Mouse (Mus musculus): ENCODE results near the gene Tmtc1. TPM values are rescaled to one million over a fixed set of nuclear protein-coding genes. Genes with fewer than 3 reads are reported as not detected.

Gene Tmtc1
- polyA plus RNA-seq, 1 experiment from 2014 or later = 3.6 TPM

DNA sequence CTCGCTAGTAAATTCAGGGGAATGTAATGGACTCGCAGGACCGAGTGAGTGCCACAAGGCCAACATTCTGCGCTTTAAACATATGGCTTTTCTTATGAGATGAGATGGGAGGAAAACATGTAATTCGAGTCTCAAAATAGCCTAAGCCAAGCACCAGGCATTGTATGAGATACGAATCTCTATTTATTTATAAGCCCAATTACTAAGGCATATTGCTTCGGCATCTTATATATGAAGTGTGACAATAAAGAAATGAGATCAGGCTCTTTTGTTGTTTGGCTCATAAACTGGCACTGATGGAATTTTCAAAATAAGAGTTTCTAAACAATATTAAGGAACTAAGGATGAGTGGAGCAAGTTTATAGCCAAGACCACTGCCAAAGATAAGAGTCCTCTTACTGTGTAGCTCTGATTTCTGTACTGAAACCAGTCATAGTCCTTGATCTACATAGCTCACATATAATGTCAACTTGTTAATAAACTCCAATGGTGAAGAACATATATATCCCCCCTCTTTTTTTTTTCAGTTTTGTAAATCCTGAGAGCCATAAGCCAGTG is 84.8 kb downstream of the Tmtc1 start:
- no peak for ATAC-seq (ENCODE audit: low FRiP score, low read depth)
- WGBS = 83% methylated on average over 7 of the region's 7 CpGs
- no peak overlapping the region for H3K4me2 ChIP-seq

GRCm38 (mm10) chr6:148358580-148359246 is 85.5 kb downstream of the Tmtc1 start:
- WGBS = 63% methylated on average over 8 of the region's 12 CpGs
- H3K4me3 ChIP-seq = no peak overlapping the region
- H3K27ac ChIP-seq (replicated peaks) = no peak overlapping the region; the same call in 1 of the 2 replicates
- H3K36me3 ChIP-seq = peaks cover 12% of the 10 kb centered on the region
- H3K4me1 ChIP-seq (replicated peaks) = peaks cover 13% of the 10 kb centered on the region; the same call in 1 of the 2 replicates
- H3K9me3 ChIP-seq = no peaks in the 10 kb centered on the region
- H3K9ac ChIP-seq = no peak overlapping the region
- ATAC-seq (ENCODE audit: low FRiP score, low read depth) = no peak
- no peak overlapping the region for H3K4me2 ChIP-seq
- H3K27me3 ChIP-seq = no peaks in the 10 kb centered on the region

More for the DNA sequence above, 84.8 kb downstream of the Tmtc1 start:
- Histone ChIP-seq H3K27me3 (no peaks in the 10 kb centered on the region), H3K9me3 (no peaks in the 10 kb centered on the region), H3K36me3 (peaks cover 12% of the 10 kb centered on the region), H3K27ac (replicated peaks) (no peak overlapping the region), H3K4me3 (no peak overlapping the region), H3K4me1 (replicated peaks) (peaks cover 13% of the 10 kb centered on the region; the same call in 1 of the 2 replicates), H3K9ac (no peak overlapping the region)

DNA sequence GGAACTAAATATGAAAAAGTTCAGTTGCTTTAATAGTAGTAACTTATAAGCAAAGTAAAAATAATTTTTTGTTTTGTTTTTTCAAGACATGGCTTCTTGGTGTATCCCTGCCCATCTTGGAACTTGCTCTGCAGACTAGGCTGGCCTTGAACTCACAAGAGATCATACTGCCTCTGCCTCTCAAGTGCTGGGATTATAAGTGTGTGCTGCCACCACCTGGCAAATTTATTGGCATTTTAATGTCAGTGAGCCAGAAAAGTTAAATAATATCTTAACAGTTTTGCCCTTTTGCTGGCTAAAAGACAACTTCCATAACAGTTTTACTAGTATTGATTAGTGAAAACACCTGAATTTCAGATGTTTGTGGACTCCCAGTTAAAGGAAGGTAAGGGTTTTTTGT is 88.0 kb downstream of the Tmtc1 start:
- H3K36me3 ChIP-seq = peaks cover 12% of the 10 kb centered on the region
- no peak overlapping the region for H3K4me3 ChIP-seq
- no peak overlapping the region for H3K27ac ChIP-seq (replicated peaks)
- H3K4me1 ChIP-seq (replicated peaks) = peaks cover 9% of the 10 kb centered on the region; the same call in 1 of the 2 replicates
- ATAC-seq (ENCODE audit: low FRiP score, low read depth) = no peak
- no peaks in the 10 kb centered on the region for H3K27me3 ChIP-seq
- no peaks in the 10 kb centered on the region for H3K9me3 ChIP-seq
- no peak overlapping the region for H3K4me2 ChIP-seq
- no peak overlapping the region for H3K9ac ChIP-seq

DNA sequence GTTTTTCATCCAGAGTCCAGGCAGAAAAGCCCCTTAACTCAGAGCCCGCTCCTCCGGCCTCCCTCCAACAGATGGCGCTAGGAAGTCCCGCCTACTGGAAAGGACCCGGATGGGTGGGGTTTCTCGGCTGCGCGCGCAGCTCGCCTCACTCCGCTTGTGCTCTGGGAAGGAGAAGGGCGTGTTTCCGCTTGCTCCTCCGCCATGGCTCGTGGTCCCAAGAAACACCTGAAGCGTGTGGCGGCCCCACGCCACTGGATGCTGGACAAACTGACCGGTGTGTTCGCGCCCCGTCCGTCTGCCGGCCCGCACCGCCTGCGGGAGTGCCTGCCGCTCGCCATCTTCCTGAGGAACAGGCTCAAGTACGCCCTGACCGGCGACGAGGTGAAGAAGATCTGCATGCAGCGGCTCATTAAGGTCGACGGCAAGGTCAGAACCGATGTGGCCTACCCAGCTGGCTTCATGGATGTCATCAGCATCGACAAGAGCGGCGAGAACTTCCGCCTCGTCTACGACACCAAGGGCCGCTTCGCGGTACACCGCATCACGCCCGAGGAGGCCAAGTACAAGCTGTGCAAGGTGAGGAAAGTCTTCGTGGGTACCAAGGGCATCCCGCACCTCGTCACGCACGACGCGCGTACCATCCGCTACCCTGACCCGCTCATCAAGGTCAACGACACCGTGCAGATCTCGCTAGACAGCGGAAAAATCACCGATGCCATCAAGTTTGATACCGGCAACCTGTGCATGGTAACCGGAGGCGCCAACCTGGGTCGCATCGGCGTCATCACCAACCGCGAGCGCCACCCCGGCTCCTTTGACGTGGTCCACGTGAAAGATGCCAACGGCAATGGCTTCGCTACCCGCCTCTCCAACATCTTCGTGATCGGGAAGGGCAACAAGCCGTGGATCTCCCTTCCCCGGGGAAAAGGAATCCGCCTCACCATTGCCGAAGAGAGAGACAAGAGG is 89.4 kb downstream of the Tmtc1 start:
- no peaks in the 10 kb centered on the region for H3K9me3 ChIP-seq
- peak overlapping the region; percentile 67 for H3K4me2 ChIP-seq
- peak overlapping the region; percentile 68; the same call in 1 of the 2 replicates for H3K27ac ChIP-seq (replicated peaks)
- WGBS = 28% methylated on average over 85 of the region's 85 CpGs
- peak overlapping the region; percentile 58 for H3K4me3 ChIP-seq
- peak; percentile 86 for ATAC-seq (ENCODE audit: low FRiP score, low read depth)
- H3K9ac ChIP-seq = peak overlapping the region; percentile 56
- no peaks in the 10 kb centered on the region for H3K27me3 ChIP-seq
- peaks cover 9% of the 10 kb centered on the region; the same call in 1 of the 2 replicates for H3K4me1 ChIP-seq (replicated peaks)
- H3K36me3 ChIP-seq = peaks cover 12% of the 10 kb centered on the region

- Histone ChIP-seq H3K4me3 (peak overlapping the region; percentile 58), H3K27me3 (no peaks in the 10 kb centered on the region), H3K4me2 (peak overlapping the region; percentile 67), H3K27ac (replicated peaks) (no peak overlapping the region), H3K9me3 (no peaks in the 10 kb centered on the region), H3K4me1 (replicated peaks) (peaks cover 9% of the 10 kb centered on the region; the same call in 1 of the 2 replicates), H3K9ac (peak overlapping the region; percentile 56; the same call in 1 of the 2 replicates), H3K36me3 (peaks cover 12% of the 10 kb centered on the region)
- ATAC-seq (ENCODE audit: low FRiP score, low read depth) = no peak; the same call in 1 of the 2 replicates
- WGBS = 77% methylated on average over 16 of the region's 16 CpGs
These were observed 90.1 kb downstream of the Tmtc1 start for GRCm38 (mm10) chr6:148354151-148354508.

DNA sequence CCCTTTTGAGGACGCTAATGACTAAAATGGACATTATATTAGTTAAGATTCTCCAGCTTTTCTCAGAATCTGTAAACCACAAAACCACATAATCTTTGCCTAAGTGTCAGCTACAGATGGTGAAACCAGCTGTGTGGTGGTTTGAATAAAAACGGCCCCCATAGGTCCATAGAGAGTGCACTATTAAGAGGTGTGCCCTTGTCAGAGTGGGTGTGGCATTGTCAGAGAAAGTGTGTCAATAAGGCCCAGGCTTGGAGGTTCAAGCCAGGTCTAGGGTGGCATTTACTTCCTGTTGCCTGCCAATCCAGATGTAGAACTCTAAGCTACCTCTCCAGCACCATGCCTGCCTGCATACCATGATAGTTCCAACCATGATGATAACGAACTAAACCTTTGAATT is 99.2 kb downstream of the Tmtc1 start:
- no peaks in the 10 kb centered on the region for H3K4me1 ChIP-seq (replicated peaks)
- no peak for ATAC-seq (ENCODE audit: low FRiP score, low read depth)
- no peaks in the 10 kb centered on the region for H3K36me3 ChIP-seq
- no peak overlapping the region for H3K4me3 ChIP-seq
- no peak overlapping the region for H3K9ac ChIP-seq
- no peak overlapping the region for H3K4me2 ChIP-seq
- 85% methylated on average over 3 of the region's 3 CpGs for WGBS
- H3K27me3 ChIP-seq = no peaks in the 10 kb centered on the region
- H3K27ac ChIP-seq (replicated peaks) = no peak overlapping the region
- H3K9me3 ChIP-seq = no peaks in the 10 kb centered on the region

GRCm38 (mm10) chr6:148342191-148342590 is 102.0 kb downstream of the Tmtc1 start:
- ATAC-seq (ENCODE audit: low FRiP score, low read depth) = no peak
- no peaks in the 10 kb centered on the region for H3K27me3 ChIP-seq

DNA sequence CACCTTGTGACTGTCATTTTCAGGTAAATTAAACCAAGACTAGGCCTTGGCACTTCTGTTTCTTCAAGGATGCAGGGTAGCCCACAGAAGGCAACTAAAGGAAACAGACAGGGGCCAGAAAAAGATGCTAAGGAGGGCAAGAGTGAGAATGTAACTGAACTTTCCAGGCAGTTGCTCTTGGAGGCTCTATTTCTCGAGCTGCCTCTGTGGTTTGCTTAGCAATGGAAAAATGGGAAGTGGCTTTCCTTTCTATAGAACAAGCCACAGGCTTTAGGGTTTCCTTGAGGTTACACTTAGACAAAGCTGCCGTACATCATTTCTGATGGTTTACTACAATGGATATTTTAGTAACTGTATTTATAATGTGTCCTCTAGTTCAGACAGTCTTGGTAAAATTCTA is 102.4 kb downstream of the Tmtc1 start:
- H3K27me3 ChIP-seq = no peaks in the 10 kb centered on the region
- no peaks in the 10 kb centered on the region for H3K36me3 ChIP-seq
- no peaks in the 10 kb centered on the region for H3K9me3 ChIP-seq
- WGBS = 79% methylated on average over 2 of the region's 2 CpGs
- ATAC-seq (ENCODE audit: low FRiP score, low read depth) = no peak
- no peak overlapping the region for H3K9ac ChIP-seq
- no peaks in the 10 kb centered on the region for H3K4me1 ChIP-seq (replicated peaks)
- no peak overlapping the region for H3K27ac ChIP-seq (replicated peaks)
- H3K4me2 ChIP-seq = no peak overlapping the region
- H3K4me3 ChIP-seq = no peak overlapping the region

More at GRCm38 (mm10) chr6:148342191-148342590, 102.0 kb downstream of the Tmtc1 start:
- Histone ChIP-seq H3K4me1 (replicated peaks) (no peaks in the 10 kb centered on the region), H3K4me2 (no peak overlapping the region), H3K9ac (no peak overlapping the region), H3K27ac (replicated peaks) (no peak overlapping the region), H3K9me3 (no peaks in the 10 kb centered on the region), H3K4me3 (no peak overlapping the region), H3K36me3 (no peaks in the 10 kb centered on the region)
- WGBS = 94% methylated on average over 2 of the region's 2 CpGs

- ATAC-seq (ENCODE audit: low FRiP score, low read depth) = no peak
- H3K27ac ChIP-seq (replicated peaks) = no peak overlapping the region
- no peaks in the 10 kb centered on the region for H3K9me3 ChIP-seq
- 45% methylated on average over 3 of the region's 3 CpGs for WGBS
- no peak overlapping the region for H3K4me3 ChIP-seq
- H3K27me3 ChIP-seq = no peaks in the 10 kb centered on the region
- no peaks in the 10 kb centered on the region for H3K4me1 ChIP-seq (replicated peaks)
- H3K36me3 ChIP-seq = no peaks in the 10 kb centered on the region
- H3K9ac ChIP-seq = no peak overlapping the region
- no peak overlapping the region for H3K4me2 ChIP-seq
These were observed 105.7 kb downstream of the Tmtc1 start for GRCm38 (mm10) chr6:148338326-148338957.

- Histone ChIP-seq H3K9me3 (no peaks in the 10 kb centered on the region), H3K4me2 (no peak overlapping the region), H3K9ac (no peak overlapping the region), H3K4me1 (replicated peaks) (no peaks in the 10 kb centered on the region), H3K4me3 (no peak overlapping the region), H3K36me3 (0 out of 2 replicates have a peak, but pooled peaks cover 2% of the 10 kb centered on the region), H3K27ac (replicated peaks) (no peak overlapping the region), H3K27me3 (no peaks in the 10 kb centered on the region)
- ATAC-seq (ENCODE audit: low FRiP score, low read depth) = no peak
These were observed 107.8 kb downstream of the Tmtc1 start for GRCm38 (mm10) chr6:148336290-148336955.

DNA sequence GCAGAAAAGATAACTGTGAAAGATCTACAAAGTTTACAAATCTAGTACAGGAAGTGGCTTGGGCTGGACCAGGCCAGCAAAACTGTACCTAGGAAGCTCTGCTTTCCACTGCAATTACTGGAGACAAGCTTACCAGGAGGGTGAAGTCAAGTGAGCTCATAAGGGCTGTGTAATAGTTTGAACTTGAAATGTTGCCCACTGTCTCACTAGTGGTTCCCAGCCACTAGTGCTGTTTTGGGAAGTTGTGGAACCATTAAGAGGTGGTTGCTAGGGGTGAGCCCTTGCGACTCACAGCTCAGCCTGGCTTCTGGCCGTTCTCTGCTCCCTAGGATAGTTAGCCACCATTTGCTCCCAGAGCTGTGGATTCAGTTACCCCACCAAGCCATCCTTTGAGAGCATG is 112.3 kb downstream of the Tmtc1 start:
- Histone ChIP-seq H3K9me3 (no peaks in the 10 kb centered on the region), H3K9ac (no peak overlapping the region), H3K4me3 (no peak overlapping the region), H3K27me3 (no peaks in the 10 kb centered on the region), H3K4me1 (replicated peaks) (no peaks in the 10 kb centered on the region), H3K27ac (replicated peaks) (no peak overlapping the region), H3K36me3 (0 out of 2 replicates have a peak, but pooled peaks cover 2% of the 10 kb centered on the region), H3K4me2 (no peak overlapping the region)
- WGBS = 88% methylated on average over 2 of the region's 2 CpGs
- no peak for ATAC-seq (ENCODE audit: low FRiP score, low read depth)

Data from hindbrain, embryonic 15.5 days (tissue).